Mouse (Mus musculus) granulocyte monocyte progenitor cell, adult 5-6 weeks (primary cell): ENCODE measurements around the gene Gm49711. TPM values are rescaled to one million over a fixed set of nuclear protein-coding genes. Genes with fewer than 3 reads are reported as not detected.
"Not testable (repeated sequence)": the region's sequence is repeated elsewhere in the genome, so short reads cannot be mapped to it uniquely, and the experiment has no call there.

Experiments used
- ATAC-seq: replicated peaks from 2 replicates; pipeline ENCODE4 v1.8.0; 2016; ENCODE audit warnings: mild to moderate bottlenecking, moderate TSS enrichment, inconsistent platforms; ENCODE audit not compliant: poor library complexity, severe bottlenecking
- total RNA-seq, 2 experiments: library from RNA; stranded (forward) in 1 of 2; stranded (reverse) in 1 of 2; fragments of 200-712, 200-1000 nt in 1 of 2; fragments of >200 nt in 1 of 2; fragmentation: Nextera tagmentation in 1 of 2; gene quantifications; 2 replicates each; pipeline ENCODE4 v1.2.3; 2014 to 2017

Gm49711 gene
- total RNA-seq, 2 experiments from 2014 or later = not detected

GRCm38 (mm10) chr16:92060213-92060612 is 2.1 kb downstream of the Gm49711 start:
- no peak for ATAC-seq

DNA sequence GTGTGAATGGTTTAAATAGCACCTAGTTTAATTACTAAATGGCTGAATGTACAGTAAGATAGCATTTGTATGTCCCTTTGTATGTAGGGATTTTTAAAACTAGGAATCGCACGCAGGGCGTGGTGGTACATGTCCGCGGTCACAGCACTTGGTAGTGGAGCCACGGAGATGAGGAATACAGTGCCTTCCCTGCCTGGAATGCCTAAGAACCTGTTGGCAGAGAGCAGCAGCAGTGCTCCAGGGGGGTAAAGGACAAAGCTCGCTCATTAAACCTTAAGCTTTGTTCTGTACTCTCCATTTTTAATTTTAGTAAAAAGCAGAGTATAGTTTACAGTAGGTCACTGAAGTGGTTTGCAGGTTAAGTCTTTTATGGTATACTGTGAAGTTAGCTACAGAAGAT is 3.5 kb downstream of the Gm49711 start:
- no peak for ATAC-seq

DNA sequence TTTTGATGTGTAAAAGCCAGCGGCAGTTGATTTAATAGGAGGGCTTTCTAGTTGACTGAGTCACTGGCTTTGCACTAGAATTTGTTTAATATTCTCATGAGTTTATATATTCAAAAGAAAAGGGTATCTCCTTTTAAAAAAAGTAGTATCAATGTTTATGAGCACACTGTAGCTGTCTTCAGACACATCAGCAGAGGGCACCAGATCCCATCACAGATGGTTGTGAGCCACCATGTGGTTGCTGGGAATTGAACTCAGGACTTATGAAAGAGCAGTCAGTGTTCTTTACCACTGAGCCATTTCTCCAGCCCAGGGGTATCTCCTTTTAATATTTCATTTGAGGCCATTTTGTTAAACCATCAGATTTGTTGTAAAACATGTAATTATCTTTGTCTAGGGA is 4.7 kb downstream of the Gm49711 start:
- no peak for ATAC-seq

DNA sequence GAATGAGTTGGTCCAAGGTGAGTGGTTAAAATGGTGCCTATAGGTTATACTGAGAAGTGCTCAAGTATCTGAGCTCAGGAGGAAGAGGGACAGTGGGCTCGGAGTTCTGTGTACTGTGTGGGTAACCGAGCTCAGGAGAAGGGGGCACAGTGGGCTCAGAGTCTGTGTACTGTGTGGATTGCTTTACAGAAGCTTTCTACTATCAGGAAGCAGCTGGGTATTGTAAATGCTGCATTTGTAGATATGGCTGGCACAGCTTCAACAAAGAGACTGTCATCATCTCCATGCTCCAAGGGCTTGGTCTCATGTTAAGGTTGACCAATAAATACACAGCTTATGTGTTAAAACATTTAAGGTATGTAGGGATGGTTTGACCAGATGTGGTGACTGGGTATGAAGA is 6.7 kb downstream of the Gm49711 start:
- no peak for ATAC-seq

DNA sequence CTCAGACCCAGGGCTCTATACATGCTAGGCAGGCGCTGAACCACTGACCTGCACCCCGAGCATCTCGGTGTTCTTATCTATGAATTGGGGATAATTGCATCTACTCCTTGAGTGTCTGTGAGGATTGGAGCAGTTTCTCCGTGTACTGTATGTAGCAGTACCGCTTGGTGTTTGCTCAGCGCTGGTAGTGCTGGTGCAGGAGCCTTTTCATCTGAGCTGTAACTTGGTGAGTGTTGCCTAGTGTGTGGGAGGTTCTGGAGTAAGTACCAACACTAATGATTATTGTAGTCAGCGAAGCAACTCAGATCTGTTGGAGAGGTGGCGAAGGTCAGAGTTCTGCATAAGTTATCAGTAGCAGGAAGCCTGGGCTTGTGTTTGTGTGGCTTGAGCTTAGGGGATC is 12.2 kb downstream of the Gm49711 start:
- ATAC-seq = no peak

- no peak for ATAC-seq
Observed at GRCm38 (mm10) chr16:92076797-92077196, 18.7 kb downstream of the Gm49711 start.

GRCm38 (mm10) chr16:92083771-92084453 is 25.8 kb downstream of the Gm49711 start:
- no peak for ATAC-seq

DNA sequence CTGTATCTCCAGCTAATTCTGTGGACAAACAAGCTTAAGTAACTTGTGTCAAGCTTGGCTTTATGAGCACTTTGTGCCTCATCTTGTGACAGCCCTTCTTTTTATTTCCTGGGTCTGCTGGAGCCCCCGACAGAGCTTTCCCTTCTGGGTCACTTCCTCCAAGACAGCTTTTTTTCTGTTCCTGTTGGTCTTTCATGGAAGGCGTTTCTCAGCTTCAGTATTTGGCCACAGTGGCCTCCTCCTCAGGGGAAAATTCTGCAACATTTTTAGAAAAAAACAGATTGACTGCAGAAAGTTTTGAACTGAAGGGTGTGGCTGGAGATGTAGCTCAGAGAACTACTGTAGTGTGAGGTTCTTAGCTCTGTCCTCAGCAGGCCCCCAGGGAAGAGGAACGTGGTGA is 31.1 kb downstream of the Gm49711 start:
- ATAC-seq = peak; percentile 67

DNA sequence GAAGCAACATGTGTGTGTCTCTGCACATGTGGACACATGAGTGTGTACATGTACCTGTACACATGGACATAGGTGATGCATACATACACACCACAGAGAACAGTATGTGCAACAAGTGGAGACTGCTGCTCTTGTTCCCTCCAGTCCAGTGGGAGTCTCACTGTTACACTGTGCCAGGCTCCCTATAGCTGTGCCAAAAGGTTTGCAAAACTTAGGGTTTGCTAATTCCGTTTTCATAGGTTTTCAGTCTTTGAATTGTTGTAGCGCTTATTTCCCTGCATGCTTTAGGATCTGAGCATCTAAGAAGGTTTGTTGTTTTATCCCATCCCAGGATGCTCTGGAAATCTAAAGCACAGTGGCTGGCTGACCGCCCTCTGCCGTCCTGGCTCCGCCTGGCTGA is 33.8 kb downstream of the Gm49711 start:
- no peak for ATAC-seq

DNA sequence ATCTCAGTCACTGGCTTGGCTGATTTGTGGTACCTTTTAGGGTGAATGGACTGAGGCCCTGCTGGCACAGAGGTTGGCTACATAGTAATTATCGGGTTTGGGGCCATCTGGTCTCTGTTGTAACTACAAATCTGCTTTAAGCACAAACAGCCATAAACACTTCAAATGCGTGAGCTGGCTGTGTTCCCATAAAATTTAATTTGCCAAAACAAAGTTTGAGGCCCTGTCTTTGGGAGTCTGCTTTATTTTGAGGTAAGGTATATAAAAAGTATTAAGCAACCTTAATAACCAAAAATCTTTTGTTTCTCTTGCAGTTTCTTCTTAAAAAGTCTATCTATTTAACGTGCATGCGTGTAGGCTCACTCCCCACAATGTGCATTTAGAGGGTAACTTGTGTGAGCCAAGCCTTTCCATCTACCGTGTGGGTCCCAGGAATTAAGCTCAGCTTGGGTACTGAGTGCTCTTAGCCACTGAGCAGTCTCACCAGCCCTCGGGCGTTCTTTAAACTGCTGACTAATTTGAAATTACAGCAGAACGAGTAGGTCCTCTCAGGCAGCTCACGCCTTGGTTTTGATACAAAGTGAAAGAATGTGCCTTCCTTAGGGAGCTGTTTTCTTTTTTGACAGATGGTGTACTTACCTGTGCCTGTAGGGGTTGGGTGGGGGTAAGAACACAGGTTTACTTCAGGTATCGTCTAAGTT is 40.4 kb downstream of the Gm49711 start:
- ATAC-seq = no peak

GRCm38 (mm10) chr16:92099598-92099997 is 41.5 kb downstream of the Gm49711 start:
- ATAC-seq = no peak

DNA sequence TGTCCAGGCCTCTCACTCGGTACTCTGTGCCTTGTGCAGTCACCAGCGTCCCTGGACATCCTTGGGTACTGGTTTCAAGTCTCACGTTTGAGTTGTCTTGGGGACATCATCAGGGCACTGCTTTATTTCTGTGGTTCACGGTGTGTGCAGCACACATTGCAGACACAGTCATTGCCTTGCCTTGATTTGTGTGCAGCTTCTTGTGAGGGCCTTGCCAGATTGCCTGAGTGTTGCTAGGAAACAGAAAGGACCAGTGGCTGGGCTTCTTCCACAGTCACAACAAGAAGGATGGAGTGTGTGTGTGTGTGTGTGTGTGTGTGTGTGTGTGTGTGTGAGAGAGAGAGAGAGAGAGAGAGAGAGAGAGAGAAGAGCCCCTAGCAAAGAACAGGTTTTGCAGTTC is 42.0 kb downstream of the Gm49711 start:
- ATAC-seq = no peak

DNA sequence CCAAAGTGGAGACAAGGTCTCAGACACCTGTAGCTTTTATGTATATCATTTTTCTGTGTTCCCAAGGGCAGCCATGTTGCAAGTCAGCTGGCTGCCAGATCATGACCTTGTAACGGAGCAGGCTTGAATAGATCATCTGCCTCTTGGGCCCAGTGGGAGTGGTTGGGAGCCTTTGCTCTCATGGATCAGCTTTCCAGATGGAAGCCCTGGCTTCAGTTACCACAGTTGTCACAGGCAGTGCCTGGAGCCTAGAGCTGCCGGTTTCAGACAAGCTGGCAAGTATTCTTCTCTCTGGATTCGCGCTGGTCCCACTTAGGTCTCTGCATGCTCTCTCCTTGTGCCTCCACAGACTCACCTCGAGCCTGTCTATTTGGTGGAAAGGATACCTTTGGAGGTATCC is 44.0 kb downstream of the Gm49711 start:
- ATAC-seq = no peak

DNA sequence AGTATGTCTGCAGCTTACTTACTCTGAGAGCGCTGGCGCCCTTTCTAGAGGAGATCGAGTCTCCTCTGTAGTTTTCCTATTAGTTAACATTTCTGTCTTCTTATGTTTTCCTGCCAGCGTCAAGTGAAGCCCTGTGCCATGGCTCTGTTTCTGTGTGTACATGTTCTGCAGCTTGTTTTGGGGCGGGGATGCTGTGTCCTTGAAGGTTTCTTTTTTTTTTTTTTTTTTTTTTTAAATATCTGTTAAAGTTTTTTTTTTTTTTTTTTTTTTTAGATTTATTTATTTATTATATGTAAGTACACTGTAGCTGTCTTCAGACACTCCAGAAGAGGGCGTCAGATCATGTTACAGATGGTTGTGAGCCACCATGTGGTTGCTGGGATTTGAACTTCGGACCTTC is 44.8 kb downstream of the Gm49711 start:
- not testable (repeated sequence) for ATAC-seq

GRCm38 (mm10) chr16:92103572-92104331 is 45.6 kb downstream of the Gm49711 start:
- ATAC-seq = no peak

DNA sequence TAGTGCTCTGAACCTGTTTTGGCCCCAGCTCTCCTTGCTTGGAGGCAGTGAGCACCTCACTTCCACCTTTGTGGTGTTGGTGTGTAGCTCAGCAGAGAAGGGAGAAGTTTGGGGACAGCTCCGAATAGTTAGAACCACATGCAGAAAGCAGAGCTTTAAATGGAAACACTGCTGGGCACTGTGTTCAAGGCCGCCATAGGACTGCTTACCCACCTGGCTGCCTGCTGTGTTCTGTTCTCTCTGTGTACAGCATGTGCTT is 46.1 kb downstream of the Gm49711 start:
- no peak for ATAC-seq

DNA sequence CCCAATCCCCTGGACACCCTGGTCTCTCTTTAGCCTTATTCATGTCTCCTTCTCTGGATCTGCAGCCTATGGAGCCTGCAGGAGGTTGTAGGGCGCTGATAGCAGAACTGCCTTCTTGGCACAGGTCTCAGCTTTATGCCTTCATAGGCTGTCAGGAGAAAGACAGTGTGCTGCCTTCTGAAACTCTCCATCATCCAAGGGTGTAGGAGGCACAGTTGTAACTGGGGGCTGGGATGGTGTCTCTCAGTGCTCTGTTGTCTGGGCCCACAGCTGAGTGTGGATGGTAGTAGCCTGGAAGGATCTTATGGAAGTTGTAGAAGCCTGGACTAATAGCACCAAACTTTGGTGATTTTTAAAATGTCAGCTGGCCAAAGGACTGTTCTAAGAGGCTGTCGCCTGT is 46.8 kb downstream of the Gm49711 start:
- no peak for ATAC-seq

- ATAC-seq = no peak
Observed at GRCm38 (mm10) chr16:92105631-92106030, 47.5 kb downstream of the Gm49711 start.

DNA sequence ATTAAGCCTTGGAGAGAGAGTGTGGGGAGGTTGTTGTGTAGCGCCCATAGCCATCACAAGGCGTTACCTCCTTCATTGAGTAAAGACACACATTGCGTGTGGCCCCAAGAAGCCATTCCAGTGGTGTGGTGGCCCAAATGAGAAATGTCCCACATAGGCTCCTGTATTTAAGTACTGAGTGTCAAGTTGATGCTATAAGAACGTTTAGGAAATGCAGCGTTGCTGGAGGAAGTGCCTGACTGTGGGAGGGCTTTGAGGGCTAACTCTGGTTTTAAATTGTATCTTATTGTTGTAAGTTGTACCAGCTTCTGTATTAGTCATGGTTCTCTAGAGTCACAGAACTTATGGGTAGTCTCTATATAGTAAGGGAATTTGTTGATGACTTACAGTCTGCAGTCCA is 49.2 kb downstream of the Gm49711 start:
- no peak for ATAC-seq

DNA sequence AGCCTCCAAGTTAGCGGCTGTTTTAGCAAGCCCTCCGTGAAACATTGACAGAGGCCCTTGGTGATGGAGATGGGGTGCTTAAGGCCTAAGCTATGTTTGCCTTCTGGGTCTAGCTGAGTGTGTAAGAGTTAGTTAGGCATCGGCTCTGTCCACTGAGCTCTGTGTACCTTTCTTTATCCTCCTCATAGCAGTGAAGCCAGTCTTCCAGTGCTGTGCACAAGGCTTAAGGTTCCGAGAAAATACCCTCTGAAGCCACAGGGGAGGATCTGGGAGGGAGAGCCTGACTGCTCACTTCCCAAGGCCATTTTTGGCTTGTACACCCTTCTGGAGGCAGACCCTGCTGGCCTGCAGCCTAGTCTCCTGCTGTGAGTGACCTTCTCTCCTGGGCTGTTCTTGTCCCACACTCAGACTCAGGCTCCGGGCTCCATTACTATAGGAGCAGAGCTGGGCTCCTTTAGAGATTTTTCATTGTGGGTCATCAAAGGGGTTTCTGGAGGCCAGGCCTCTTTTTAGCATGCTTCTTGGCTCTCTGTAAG is 56.7 kb downstream of the Gm49711 start:
- ATAC-seq = no peak

DNA sequence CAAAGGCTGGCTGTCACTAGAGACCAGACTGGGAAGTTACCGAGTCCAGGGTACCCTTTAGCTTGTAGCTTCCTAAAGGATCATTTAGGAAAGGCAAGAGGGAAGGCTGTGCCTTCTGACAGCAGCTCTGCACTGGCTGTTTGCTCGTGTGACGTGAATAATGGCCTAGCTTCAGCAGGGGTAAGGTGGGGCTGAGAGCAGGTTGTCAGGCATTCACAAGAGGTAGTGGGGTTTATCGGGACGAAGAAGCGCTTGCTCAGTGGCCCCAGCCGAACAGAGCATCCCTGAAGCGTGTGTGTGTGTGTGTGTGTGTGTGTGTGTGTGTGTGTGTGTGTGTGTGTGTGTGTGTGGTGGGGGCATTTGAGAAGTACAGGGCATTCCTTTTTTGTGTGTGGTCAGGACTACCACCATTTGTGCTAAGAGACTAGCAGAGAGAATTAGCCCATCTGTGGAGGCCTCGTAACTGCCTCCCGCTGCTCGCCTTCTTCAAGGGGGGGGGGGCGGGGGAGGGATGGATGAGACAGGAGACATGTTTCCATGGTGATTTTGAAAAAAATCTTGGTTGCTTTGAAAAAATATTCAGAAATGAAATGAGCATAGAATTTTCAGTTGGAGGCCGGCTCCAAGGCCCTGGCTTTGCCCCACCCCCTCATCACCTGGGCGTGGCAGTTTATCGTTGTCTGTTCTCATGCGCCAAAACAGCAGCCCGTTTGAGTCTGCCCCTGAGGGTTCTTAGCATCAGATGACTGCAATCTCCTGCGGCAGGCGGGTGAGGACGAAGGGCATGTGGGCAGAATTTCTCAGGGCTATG is 57.7 kb downstream of the Gm49711 start:
- ATAC-seq = no peak
